Mouse (Mus musculus) lung, adult 10 weeks (tissue): Measurements from ENCODE around the gene Pvrig. TPM values are rescaled to one million over a fixed set of nuclear protein-coding genes. Genes with fewer than 3 reads are reported as not detected.

Source experiments
- polyA plus RNA-seq: library from polyadenylated mRNA; stranded (reverse); fragments of 350-450 nt; fragmentation: Illumina TruSeq; extraction: RNeasy Lipid Tissue Mini Kit (QIAGEN cat#74804); gene quantifications from one replicate; pipeline ENCODE4 v1.2.3, GENCODE M21; 2014; ENCODE audit warnings: low read depth, low replicate concordance; ENCODE audit not compliant: insufficient read depth

Pvrig gene
- 0.23 TPM for polyA plus RNA-seq

GRCm38 (mm10) chr5:138341661-138342060 is at the start of gene Pvrig:
Pvrig (plus strand) TSS chr5:138341961.

Other genes starting within 250 kb of the Pvrig start
- gene Zscan21, start 225.1 kb upstream of the Pvrig start, polyA plus RNA-seq = 15.8 TPM
- gene Zfp113, start 186.2 kb upstream of the Pvrig start, polyA plus RNA-seq = 2.2 TPM
- 86.6 TPM for gene Cops6, start 180.9 kb upstream of the Pvrig start, polyA plus RNA-seq
- gene Ap4m1, start 170.0 kb upstream of the Pvrig start, polyA plus RNA-seq = 9.1 TPM
- gene Mcm7, start 169.5 kb upstream of the Pvrig start, polyA plus RNA-seq = 18.9 TPM
- gene Taf6, start 154.5 kb upstream of the Pvrig start, polyA plus RNA-seq = 17.3 TPM
- 16.2 TPM for gene Cnpy4, start 154.5 kb upstream of the Pvrig start, polyA plus RNA-seq
- 3.5 TPM for gene Mblac1, start 147.6 kb upstream of the Pvrig start, polyA plus RNA-seq
- gene Nxpe5, start 116.1 kb upstream of the Pvrig start, polyA plus RNA-seq = 0.40 TPM
- 84.6 TPM for gene Lamtor4, start 86.5 kb upstream of the Pvrig start, polyA plus RNA-seq
- gene BC037034, start 77.9 kb upstream of the Pvrig start, polyA plus RNA-seq = 12.5 TPM
- gene Gal3st4, start 69.1 kb upstream of the Pvrig start, polyA plus RNA-seq = 0.70 TPM
- gene Gm43720, start 62.0 kb upstream of the Pvrig start, polyA plus RNA-seq = not detected
- gene Gpc2, start 62.0 kb upstream of the Pvrig start, polyA plus RNA-seq = 0.81 TPM
- not detected for gene Stag3, start 61.7 kb upstream of the Pvrig start, polyA plus RNA-seq
- gene Zfp157, start 99.5 kb downstream of the Pvrig start, polyA plus RNA-seq = 3.9 TPM
- gene 1700123K08Rik, start 222.8 kb downstream of the Pvrig start, polyA plus RNA-seq = not detected